Mouse (Mus musculus) embryonic facial prominence, embryonic 13.5 days (tissue): ENCODE measurements around the gene Tmem14a. TPM values are rescaled to one million over a fixed set of nuclear protein-coding genes. Genes with fewer than 3 reads are reported as not detected.
"Not testable (repeated sequence)": the region's sequence is repeated elsewhere in the genome, so short reads cannot be mapped to it uniquely, and the experiment has no call there.

ENCODE experiments used
- ATAC-seq: fragments of 200-750 bp; cut with Nextera tagmentation; 2 replicates; pipeline ENCODE4 v1.8.0; 2017; ENCODE audit warnings: low read depth; ENCODE audit not compliant: insufficient number of reproducible peaks, insufficient read depth, low FRiP score, low TSS enrichment
- H3K27ac ChIP-seq: fragments of 300-500 bp; sonication (generic); 2 replicates; pipeline ENCODE4 v1.5.1; 2015; ENCODE audit warnings: moderate library complexity, mild to moderate bottlenecking, inconsistent platforms
- H3K27me3 ChIP-seq: fragments of 300-500 bp; sonication (generic); 2 replicates; pipeline ENCODE4 v1.6.1; 2015; ENCODE audit warnings: mild to moderate bottlenecking, inconsistent platforms
- H3K36me3 ChIP-seq: fragments of 300-500 bp; sonication (generic); 2 replicates; pipeline ENCODE4 v1.6.1; 2015; ENCODE audit warnings: mild to moderate bottlenecking, inconsistent platforms
- H3K4me1 ChIP-seq: fragments of 300-500 bp; sonication (generic); 2 replicates; pipeline ENCODE4 v1.6.1; 2015; ENCODE audit warnings: inconsistent platforms
- H3K4me2 ChIP-seq: fragments of 300-500 bp; sonication (generic); 2 replicates; pipeline ENCODE4 v1.6.1; 2015; ENCODE audit warnings: moderate library complexity, mild to moderate bottlenecking, inconsistent platforms
- H3K4me3 ChIP-seq: fragments of 300-500 bp; sonication (generic); 2 replicates; pipeline ENCODE4 v1.5.1; 2015; ENCODE audit warnings: mild to moderate bottlenecking, inconsistent platforms
- H3K9ac ChIP-seq: fragments of 300-500 bp; sonication (generic); 2 replicates; pipeline ENCODE4 v1.6.1; 2015; ENCODE audit warnings: mild to moderate bottlenecking, inconsistent platforms
- H3K9me3 ChIP-seq: fragments of 300-500 bp; sonication (generic); 2 replicates; pipeline ENCODE4 v1.6.1; 2016; ENCODE audit warnings: inconsistent platforms
- WGBS: fragments of 180-500 bp; shearing (Covaris S2); methylation state at CpG from one replicate; pipeline ENCODE4 v1.1.7; 2015; ENCODE audit warnings: mixed read lengths; 5-methylcytosine and 5-hydroxymethylcytosine counted together
- polyA plus RNA-seq: library from polyadenylated mRNA; unstranded; fragments of >200 nt; fragmentation: Nextera tagmentation; extraction: Ambion mirVana; gene quantifications from 2 replicates; pipeline ENCODE4 v1.2.1, GENCODE M21; 2015

The Tmem14a gene
- 11.1 and 11.7 TPM in 2 replicates for polyA plus RNA-seq

- Histone ChIP-seq H3K27ac (peak within 1 kb of the TSS; percentile 60), H3K9ac (peak within 1 kb of the TSS; percentile 83), H3K27me3 (no peaks in the 10 kb centered on the region), H3K4me1 (peaks cover 10% of the 10 kb centered on the region; the same call in 1 of the 2 replicates), H3K4me3 (peak within 1 kb of the TSS; percentile 60), H3K4me2 (peak within 1 kb of the TSS; percentile 69), H3K36me3 (no peaks in the 10 kb centered on the region), H3K9me3 (no peaks in the 10 kb centered on the region)
- under 1% methylated on average over 17 of the region's 17 CpGs for WGBS
- ATAC-seq = peak; percentile 86
Measured at GRCm38 (mm10) chr1:21218489-21218919, at the start of gene Tmem14a. TSS of gene Tmem14a (plus strand) at chr1:21218575.

GRCm38 (mm10) chr1:21185196-21185595 lies 33.2 kb upstream of the Tmem14a start:
- Histone ChIP-seq H3K4me1 (no peaks in the 10 kb centered on the region), H3K9ac (no peak overlapping the region), H3K4me3 (no peak overlapping the region), H3K9me3 (no peaks in the 10 kb centered on the region), H3K27me3 (no peaks in the 10 kb centered on the region), H3K36me3 (no peaks in the 10 kb centered on the region), H3K27ac (no peak overlapping the region), H3K4me2 (no peak overlapping the region)
- 97% methylated on average over 6 of the region's 6 CpGs for WGBS
- ATAC-seq = no peak

GRCm38 (mm10) chr1:21206241-21206640 lies 12.1 kb upstream of the Tmem14a start:
- H3K4me2 ChIP-seq = no peak overlapping the region
- H3K4me3 ChIP-seq = no peak overlapping the region
- WGBS = 83% methylated on average over 1 of the region's 1 CpGs
- H3K9me3 ChIP-seq = no peaks in the 10 kb centered on the region
- H3K27me3 ChIP-seq = no peaks in the 10 kb centered on the region
- H3K27ac ChIP-seq = no peak overlapping the region
- no peaks in the 10 kb centered on the region for H3K4me1 ChIP-seq
- ATAC-seq = no peak
- H3K36me3 ChIP-seq = no peaks in the 10 kb centered on the region
- H3K9ac ChIP-seq = no peak overlapping the region

GRCm38 (mm10) chr1:21213537-21213936 lies 4.8 kb upstream of the Tmem14a start:
- 23% methylated on average over 3 of the region's 3 CpGs for WGBS
- H3K9ac ChIP-seq = not testable (repeated sequence)

GRCm38 (mm10) chr1:21213991-21214692 lies 4.2 kb upstream of the Tmem14a start:
- H3K36me3 ChIP-seq, H3K9ac ChIP-seq, H3K4me2 ChIP-seq, H3K27me3 ChIP-seq, H3K4me1 ChIP-seq, H3K27ac ChIP-seq, H3K4me3 ChIP-seq, ATAC-seq, H3K9me3 ChIP-seq: not testable (repeated sequence)
- 74% methylated on average over 6 of the region's 6 CpGs for WGBS

More at GRCm38 (mm10) chr1:21213537-21213936, 4.8 kb upstream of the Tmem14a start:
- not testable (repeated sequence) for H3K27ac ChIP-seq, ATAC-seq, H3K36me3 ChIP-seq, H3K9me3 ChIP-seq, H3K4me1 ChIP-seq, H3K4me2 ChIP-seq, H3K27me3 ChIP-seq, H3K4me3 ChIP-seq

- Histone ChIP-seq H3K9ac (no peak overlapping the region), H3K4me3 (no peak overlapping the region), H3K4me2 (no peak overlapping the region), H3K27ac (no peak overlapping the region), H3K27me3 (no peaks in the 10 kb centered on the region), H3K4me1 (0 out of 2 replicates have a peak, but pooled peaks cover 7% of the 10 kb centered on the region), H3K9me3 (no peaks in the 10 kb centered on the region), H3K36me3 (no peaks in the 10 kb centered on the region)
- 84% methylated on average over 6 of the region's 6 CpGs for WGBS
- no peak for ATAC-seq
Measured at GRCm38 (mm10) chr1:21227756-21228395, 9.5 kb downstream of the Tmem14a start.

- not testable (repeated sequence) for H3K4me2 ChIP-seq, H3K27me3 ChIP-seq, H3K9me3 ChIP-seq, H3K4me3 ChIP-seq, H3K9ac ChIP-seq, H3K36me3 ChIP-seq, ATAC-seq, H3K27ac ChIP-seq
- 79% methylated on average over 15 of the region's 15 CpGs for WGBS
- H3K4me1 ChIP-seq = peaks cover 12% of the 10 kb centered on the region; the same call in 1 of the 2 replicates
Measured at GRCm38 (mm10) chr1:21228740-21229722, 10.7 kb downstream of the Tmem14a start.

- no peak overlapping the region for H3K4me2 ChIP-seq
- H3K4me3 ChIP-seq = no peak overlapping the region
- H3K9ac ChIP-seq = no peak overlapping the region
- no peaks in the 10 kb centered on the region for H3K27me3 ChIP-seq
- H3K36me3 ChIP-seq = no peaks in the 10 kb centered on the region
- ATAC-seq = no peak
- H3K4me1 ChIP-seq = peaks cover 12% of the 10 kb centered on the region; the same call in 1 of the 2 replicates
- no peak overlapping the region for H3K27ac ChIP-seq
- no peaks in the 10 kb centered on the region for H3K9me3 ChIP-seq
- WGBS = 80% methylated on average over 2 of the region's 2 CpGs
Measured at GRCm38 (mm10) chr1:21230376-21230775, 12.0 kb downstream of the Tmem14a start.

GRCm38 (mm10) chr1:21231744-21232464 lies 13.5 kb downstream of the Tmem14a start:
- Histone ChIP-seq H3K4me2 (no peak overlapping the region), H3K9ac (no peak overlapping the region), H3K4me3 (no peak overlapping the region), H3K27me3 (no peaks in the 10 kb centered on the region), H3K9me3 (no peaks in the 10 kb centered on the region), H3K27ac (no peak overlapping the region), H3K36me3 (no peaks in the 10 kb centered on the region), H3K4me1 (peaks cover 12% of the 10 kb centered on the region; the same call in 1 of the 2 replicates)
- ATAC-seq = no peak
- 41% methylated on average over 5 of the region's 5 CpGs for WGBS

GRCm38 (mm10) chr1:21232516-21232915 lies 14.1 kb downstream of the Tmem14a start:
- no peak overlapping the region for H3K4me2 ChIP-seq
- no peak overlapping the region for H3K9ac ChIP-seq
- WGBS = 76% methylated on average over 1 of the region's 1 CpGs
- peaks cover 12% of the 10 kb centered on the region; the same call in 1 of the 2 replicates for H3K4me1 ChIP-seq
- H3K27ac ChIP-seq = no peak overlapping the region
- H3K9me3 ChIP-seq = no peaks in the 10 kb centered on the region
- H3K4me3 ChIP-seq = no peak overlapping the region
- H3K36me3 ChIP-seq = no peaks in the 10 kb centered on the region
- ATAC-seq = no peak
- H3K27me3 ChIP-seq = no peaks in the 10 kb centered on the region

- no peak overlapping the region for H3K4me3 ChIP-seq
- WGBS = 81% methylated on average over 6 of the region's 6 CpGs
- H3K27ac ChIP-seq = no peak overlapping the region
- ATAC-seq = no peak
- H3K9ac ChIP-seq = no peak overlapping the region
- no peaks in the 10 kb centered on the region for H3K27me3 ChIP-seq
- H3K4me1 ChIP-seq = peaks cover 12% of the 10 kb centered on the region; the same call in 1 of the 2 replicates
- H3K9me3 ChIP-seq = no peaks in the 10 kb centered on the region
- no peak overlapping the region for H3K4me2 ChIP-seq
- no peaks in the 10 kb centered on the region for H3K36me3 ChIP-seq
Measured at GRCm38 (mm10) chr1:21235359-21235758, 17.0 kb downstream of the Tmem14a start.
